ENCODE assay signal across 12 mouse cellular contexts in genomic region chr17:8507654-8508053, GRCm38 (mm10). TPM values are rescaled to one million over a fixed set of nuclear protein-coding genes. Genes with fewer than 3 reads are reported as not detected.
DNase-seq lines count a peak whose midpoint lies in the region; ATAC-seq and TF ChIP-seq lines count a peak whose summit lies in the region.
"Had no signal": no experiment of that assay in that cellular context is flagged by ENCODE, and none has a peak within 500 bp of the region (broad histone marks: within the 10 kb centered on the region; RNA-seq: fewer than 3 reads in every experiment).

No protein-coding gene starts in this region.

- no peak overlapping the region for H3K4me3 ChIP-seq in cerebellum, adult 2 months (replicated peaks; ENCODE audit: insufficient read depth, low read depth, low read length)
- no peak overlapping the region for H3K4me3 ChIP-seq in liver, embryonic 12.5 days
- H3K4me3 ChIP-seq in liver, postnatal 0 days (ENCODE audit: low read depth, low read length), result no peak overlapping the region
- peak overlapping the region; percentile 33; the same call in 1 of the 2 replicates for H3K4me3 ChIP-seq in limb, embryonic 13.5 days
- H3K4me3 ChIP-seq in stomach, embryonic 15.5 days (replicated peaks), result no peak overlapping the region
- H3K4me3 ChIP-seq: myocyte had no signal

- 0 out of 2 replicates have a peak overlapping the region, but pooled peaks have one; percentile 35 for H3K4me2 ChIP-seq in liver, embryonic 12.5 days
- H3K4me2 ChIP-seq in liver, postnatal 0 days (ENCODE audit: low read depth, low read length), result no peak overlapping the region
- H3K4me2 ChIP-seq in limb, embryonic 13.5 days (replicated peaks), result peak overlapping the region; percentile 59
- H3K4me2 ChIP-seq in stomach, embryonic 15.5 days, result peak overlapping the region; percentile 40

- no peak for TF ChIP-seq POLR2A in cerebellum, adult 2 months (IDR thresholded peaks at IDR 0.05; ENCODE audit: borderline replicate concordance, insufficient read depth, low read length)

- WGBS in cerebellum, adult 2 months, result 13% methylated on average over 3 of the region's 3 CpGs
- WGBS in liver, embryonic 12.5 days (ENCODE audit: insufficient replicate concordance), result 17% methylated on average over 3 of the region's 3 CpGs
- 24% methylated on average over 3 of the region's 3 CpGs for WGBS in liver, postnatal 0 days (ENCODE audit: insufficient replicate concordance)
- 0% methylated on average over 3 of the region's 3 CpGs for WGBS in limb, embryonic 13.5 days
- 10% methylated on average over 3 of the region's 3 CpGs for WGBS in stomach, embryonic 15.5 days

- ATAC-seq in liver, embryonic 12.5 days, result no peak
- ATAC-seq in liver, postnatal 0 days, result no peak
- no peak for ATAC-seq in limb, embryonic 13.5 days (ENCODE audit: low FRiP score, low read depth)
- no peak for ATAC-seq in stomach, embryonic 15.5 days (ENCODE audit: insufficient read depth, low FRiP score, low read depth)
- no peak for ATAC-seq in frontal cortex, adult (ENCODE audit: low TSS enrichment)
- ATAC-seq in megakaryocyte, adult 5-6 weeks (ENCODE audit: poor library complexity, severe bottlenecking), result no peak

- H3K36me3 ChIP-seq in liver, embryonic 12.5 days, result no peaks in the 10 kb centered on the region
- no peaks in the 10 kb centered on the region for H3K36me3 ChIP-seq in liver, postnatal 0 days (replicated peaks; ENCODE audit: insufficient read depth, low read length)
- no peaks in the 10 kb centered on the region for H3K36me3 ChIP-seq in limb, embryonic 13.5 days
- no peaks in the 10 kb centered on the region for H3K36me3 ChIP-seq in stomach, embryonic 15.5 days

- H3K4me1 ChIP-seq in cerebellum, adult 2 months (ENCODE audit: control insufficient read depth, insufficient read depth, low read length), result peaks cover 28% of the 10 kb centered on the region
- peaks cover 11% of the 10 kb centered on the region; the same call in 1 of the 2 replicates for H3K4me1 ChIP-seq in liver, embryonic 12.5 days
- no peaks in the 10 kb centered on the region for H3K4me1 ChIP-seq in liver, postnatal 0 days (ENCODE audit: insufficient read depth)
- H3K4me1 ChIP-seq in limb, embryonic 13.5 days, result peaks cover 32% of the 10 kb centered on the region
- peaks cover 11% of the 10 kb centered on the region for H3K4me1 ChIP-seq in stomach, embryonic 15.5 days

- DNase-seq in cerebellum, adult 2 months, result peak; percentile 41 to 58
- DNase-seq in cerebellum, adult 11 months, result no peak
- no peak for DNase-seq in liver, postnatal 0 days

- H3K9ac ChIP-seq in liver, embryonic 12.5 days, result no peak overlapping the region
- no peak overlapping the region for H3K9ac ChIP-seq in liver, postnatal 0 days (replicated peaks)
- H3K9ac ChIP-seq in limb, embryonic 13.5 days, result no peak overlapping the region
- H3K9ac ChIP-seq in stomach, embryonic 15.5 days, result no peak overlapping the region

- H3K27me3 ChIP-seq in cerebellum, adult 2 months (ENCODE audit: control insufficient read depth, insufficient read depth, low read length), result no peaks in the 10 kb centered on the region
- peaks cover 13% of the 10 kb centered on the region for H3K27me3 ChIP-seq in liver, embryonic 12.5 days (replicated peaks)
- H3K27me3 ChIP-seq in liver, postnatal 0 days (ENCODE audit: insufficient read depth, low read length), result no peaks in the 10 kb centered on the region
- H3K27me3 ChIP-seq in limb, embryonic 13.5 days, result peaks cover 19% of the 10 kb centered on the region
- 0 out of 2 replicates have a peak, but pooled peaks cover 9% of the 10 kb centered on the region for H3K27me3 ChIP-seq in stomach, embryonic 15.5 days (replicated peaks)

- TF ChIP-seq EP300 in liver, postnatal 0 days (IDR thresholded peaks at IDR 0.05; ENCODE audit: low read depth), result no peak

- no peak for TF ChIP-seq CTCF in cerebellum, adult 2 months (IDR thresholded peaks at IDR 0.05; ENCODE audit: borderline replicate concordance, insufficient read depth, low read depth, low read length)
- no peak for TF ChIP-seq CTCF in liver, postnatal 0 days (IDR thresholded peaks at IDR 0.05; ENCODE audit: low read depth)

- H3K27ac ChIP-seq in cerebellum, adult 2 months (ENCODE audit: insufficient read depth, low read length), result peak overlapping the region; percentile 81
- no peak overlapping the region for H3K27ac ChIP-seq in liver, embryonic 12.5 days
- no peak overlapping the region for H3K27ac ChIP-seq in liver, postnatal 0 days (ENCODE audit: low read depth)
- no peak overlapping the region for H3K27ac ChIP-seq in limb, embryonic 13.5 days
- H3K27ac ChIP-seq in stomach, embryonic 15.5 days, result no peak overlapping the region

- no peaks in the 10 kb centered on the region for H3K9me3 ChIP-seq in liver, embryonic 12.5 days (replicated peaks)
- H3K9me3 ChIP-seq in liver, postnatal 0 days (ENCODE audit: low read length), result no peaks in the 10 kb centered on the region
- no peaks in the 10 kb centered on the region for H3K9me3 ChIP-seq in limb, embryonic 13.5 days
- no peaks in the 10 kb centered on the region for H3K9me3 ChIP-seq in stomach, embryonic 15.5 days

RNA-seq across cellular contexts. Expression of gene Pde10a, which starts 17.5 kb away (rescaled TPM):
- 31.9 and 40.9 TPM in 2 replicates for polyA plus RNA-seq in cerebellum, adult 2 months (2012; rRNA removed)
- 1.1 and 1.7 TPM in 2 replicates for polyA plus RNA-seq in liver, embryonic 12.5 days (2016; fragmentation: Nextera tagmentation; extraction: Ambion mirVana)
- 0.90 and 1.0 TPM in 2 replicates for polyA plus RNA-seq in liver, postnatal 0 days (2015; fragmentation: Nextera tagmentation; extraction: Ambion mirVana)
- polyA plus RNA-seq in limb, embryonic 13.5 days (2015; fragmentation: Nextera tagmentation; extraction: Ambion mirVana), result 2.4 TPM in 2 replicates
- 1.4 and 1.5 TPM in 2 replicates for polyA plus RNA-seq in stomach, embryonic 15.5 days (2015; fragmentation: Nextera tagmentation; extraction: Ambion mirVana)
- 0.27 TPM in 1 of 2 replicates, not detected in the other for total RNA-seq in megakaryocyte, adult 5-6 weeks (2015)
- total RNA-seq in megakaryocyte, adult 5-6 weeks (2017), result 0.04 and 0.07 TPM in 2 replicates

RNA-seq across cellular contexts. Expression of gene Gm17087, which starts 59.1 kb away (rescaled TPM):
- not detected in 2 replicates for polyA plus RNA-seq in cerebellum, adult 2 months (2012; rRNA removed)
- not detected in 2 replicates for polyA plus RNA-seq in liver, embryonic 12.5 days (2016; fragmentation: Nextera tagmentation; extraction: Ambion mirVana)
- not detected in 2 replicates for polyA plus RNA-seq in liver, postnatal 0 days (2015; fragmentation: Nextera tagmentation; extraction: Ambion mirVana)
- not detected in 2 replicates for polyA plus RNA-seq in limb, embryonic 13.5 days (2015; fragmentation: Nextera tagmentation; extraction: Ambion mirVana)
- 0.36 TPM in 1 of 2 replicates, not detected in the other for polyA plus RNA-seq in stomach, embryonic 15.5 days (2015; fragmentation: Nextera tagmentation; extraction: Ambion mirVana)
- total RNA-seq in megakaryocyte, adult 5-6 weeks (2015), result 0.13 and 0.25 TPM in 2 replicates
- total RNA-seq in megakaryocyte, adult 5-6 weeks (2017), result not detected in 2 replicates
- total RNA-seq: heart, postnatal 4 days; liver, adult 2 months had no signal
- polyA plus RNA-seq: liver, adult 2 months; myocyte; thymus, adult 2 months had no signal

Comparison
In these comparisons a context has a peak if more than half of its experiments do, and no peak if none do; other contexts are left out.
1. DNase-seq: peak in cerebellum, adult 2 months (2 of 2); none in cerebellum, adult 11 months (single experiment) and liver, postnatal 0 days (single experiment).